Mouse (Mus musculus) embryonic facial prominence, embryonic 11.5 days (tissue): ENCODE results near the gene Igf1r. TPM values are rescaled to one million over a fixed set of nuclear protein-coding genes. Genes with fewer than 3 reads are reported as not detected.

Experiments
- ATAC-seq: fragments of 200-750 bp; cut with Nextera tagmentation; replicated peaks from 2 replicates; pipeline ENCODE4 v1.8.0; 2017; ENCODE audit warnings: low read depth; ENCODE audit not compliant: insufficient number of reproducible peaks, low FRiP score, low TSS enrichment
- DNase-seq: peaks from one replicate; pipeline ENCODE4 v3.0.0-alpha.2; 2015; ENCODE audit warnings: low spot score
- H3K27ac ChIP-seq: fragments of 300-500 bp; sonication (generic); replicated peaks from 2 replicates; pipeline ENCODE4 v1.5.1; 2014; ENCODE audit warnings: mild to moderate bottlenecking, low read depth, low read length, control low read depth
- H3K27me3 ChIP-seq: fragments of 300-500 bp; sonication (generic); 2 replicates; pipeline ENCODE4 v1.6.1; 2014; ENCODE audit warnings: mild to moderate bottlenecking, low read length, moderate library complexity, mixed read lengths; ENCODE audit not compliant: control insufficient read depth, insufficient read depth
- H3K36me3 ChIP-seq: fragments of 300-500 bp; sonication (generic); replicated peaks from 2 replicates; pipeline ENCODE4 v1.6.1; 2014; ENCODE audit warnings: low read depth, mild to moderate bottlenecking, low read length, moderate library complexity, mixed read lengths; ENCODE audit not compliant: control insufficient read depth, insufficient read depth
- H3K4me1 ChIP-seq: fragments of 300-500 bp; sonication (generic); 2 replicates; pipeline ENCODE4 v1.6.1; 2014; ENCODE audit warnings: low read length, mixed read lengths; ENCODE audit not compliant: control insufficient read depth, insufficient read depth
- H3K4me2 ChIP-seq: fragments of 300-500 bp; sonication (generic); 2 replicates; pipeline ENCODE4 v1.6.1; 2014; ENCODE audit warnings: low read depth, mild to moderate bottlenecking, control low read depth, low read length, moderate library complexity
- H3K4me3 ChIP-seq: fragments of 300-500 bp; sonication (generic); 2 replicates; pipeline ENCODE4 v1.5.1; 2014; ENCODE audit warnings: low read depth, low read length, control low read depth
- H3K9ac ChIP-seq: fragments of 300-500 bp; sonication (generic); replicated peaks from 2 replicates; pipeline ENCODE4 v1.6.1; 2014; ENCODE audit warnings: mild to moderate bottlenecking, control low read depth, low read length
- H3K9me3 ChIP-seq: fragments of 300-500 bp; sonication (generic); replicated peaks from 2 replicates; pipeline ENCODE4 v1.6.1; 2016; ENCODE audit warnings: mild to moderate bottlenecking, low read length, inconsistent platforms, mixed read lengths; ENCODE audit not compliant: control insufficient read depth
- WGBS: fragments of 180-500 bp; shearing (Covaris S2); extraction: QIAGEN DNeasy Blood & Tissue Kit; methylation state at CpG from one replicate; pipeline ENCODE4 v1.1.7; 2014; 5-methylcytosine and 5-hydroxymethylcytosine counted together
- polyA plus RNA-seq: library from polyadenylated mRNA; unstranded; fragments of >200 nt; fragmentation: Nextera tagmentation; extraction: Ambion mirVana; gene quantifications from 2 replicates; pipeline ENCODE4 v1.2.1, GENCODE M21; 2014

Gene Igf1r
- polyA plus RNA-seq, 1 experiment from 2014 or later = 19.4 TPM

DNA sequence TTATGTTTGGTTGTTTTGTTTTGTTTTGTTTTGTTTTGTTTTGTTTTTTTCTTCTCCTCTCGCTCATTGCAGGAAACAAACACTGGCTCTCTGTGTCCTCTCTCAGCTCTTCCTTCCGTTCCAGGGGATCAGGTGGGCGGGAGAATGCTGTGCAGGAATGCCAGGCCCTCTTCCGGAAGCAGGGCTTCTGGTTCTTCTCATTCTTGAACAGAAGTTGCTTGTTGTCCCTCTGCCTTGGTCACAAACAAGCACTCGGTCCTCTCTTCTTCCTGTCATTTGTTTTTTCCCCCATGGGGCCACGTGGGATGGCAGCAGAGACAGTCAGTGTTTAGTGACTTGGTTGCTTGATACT is 59.5 kb downstream of the Igf1r start:
- WGBS = 30% methylated on average over 6 of the region's 6 CpGs
- Histone ChIP-seq H3K4me3 (no peak overlapping the region), H3K36me3 (peaks cover 3% of the 10 kb centered on the region; the same call in 1 of the 2 replicates), H3K4me1 (no peaks in the 10 kb centered on the region; the same call in 1 of the 2 replicates), H3K9ac (no peak overlapping the region), H3K9me3 (no peaks in the 10 kb centered on the region), H3K4me2 (no peak overlapping the region), H3K27ac (no peak overlapping the region), H3K27me3 (no peaks in the 10 kb centered on the region)
- no peak for DNase-seq
- ATAC-seq = no peak

DNA sequence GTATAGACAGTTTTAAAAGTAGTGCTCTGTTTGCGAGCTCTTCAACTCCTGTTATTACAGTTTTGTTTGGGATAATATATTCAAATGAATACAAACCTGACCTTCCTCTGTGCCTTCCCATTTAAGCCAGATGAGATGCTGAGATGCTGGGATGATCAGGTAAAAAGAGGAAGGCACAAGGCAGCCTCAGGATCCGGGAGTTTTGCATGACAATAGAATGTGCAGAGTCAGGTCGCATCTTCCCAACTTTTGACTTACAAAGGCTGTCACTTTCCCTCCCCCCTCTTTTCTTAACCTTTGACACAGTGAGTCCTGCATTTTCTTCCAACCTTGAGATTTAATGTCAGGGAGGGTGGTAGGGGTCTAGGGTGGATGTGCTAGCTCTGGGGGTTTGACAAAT is 61.9 kb downstream of the Igf1r start:
- ATAC-seq (no peak), DNase-seq (no peak)
- Histone ChIP-seq H3K4me3 (no peak overlapping the region), H3K36me3 (no peaks in the 10 kb centered on the region; the same call in 1 of the 2 replicates), H3K27me3 (no peaks in the 10 kb centered on the region), H3K4me1 (no peaks in the 10 kb centered on the region; the same call in 1 of the 2 replicates), H3K9ac (no peak overlapping the region), H3K4me2 (no peak overlapping the region), H3K9me3 (no peaks in the 10 kb centered on the region), H3K27ac (no peak overlapping the region)
- 78% methylated on average over 3 of the region's 3 CpGs for WGBS

DNA sequence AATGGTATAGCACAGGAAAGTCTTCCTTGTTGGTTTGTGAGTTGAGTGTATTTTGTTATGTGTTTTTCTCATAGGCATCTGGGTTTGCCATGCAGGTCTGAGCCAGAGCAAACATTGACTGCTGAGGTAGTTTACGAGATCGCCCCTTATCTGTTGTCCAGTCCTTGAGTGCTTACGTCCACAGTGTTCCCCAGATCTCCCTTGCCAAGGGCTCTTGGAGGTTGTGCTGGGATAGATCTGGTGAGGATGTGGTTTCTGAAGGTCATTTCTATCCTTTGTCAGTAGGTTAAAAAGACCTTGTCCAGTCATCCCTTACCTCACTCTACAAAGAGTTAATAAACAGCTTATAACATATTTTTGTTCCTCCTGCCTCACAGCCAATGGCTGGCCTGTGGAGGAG is 62.8 kb downstream of the Igf1r start:
- 96% methylated on average over 3 of the region's 3 CpGs for WGBS
- DNase-seq = no peak

DNA sequence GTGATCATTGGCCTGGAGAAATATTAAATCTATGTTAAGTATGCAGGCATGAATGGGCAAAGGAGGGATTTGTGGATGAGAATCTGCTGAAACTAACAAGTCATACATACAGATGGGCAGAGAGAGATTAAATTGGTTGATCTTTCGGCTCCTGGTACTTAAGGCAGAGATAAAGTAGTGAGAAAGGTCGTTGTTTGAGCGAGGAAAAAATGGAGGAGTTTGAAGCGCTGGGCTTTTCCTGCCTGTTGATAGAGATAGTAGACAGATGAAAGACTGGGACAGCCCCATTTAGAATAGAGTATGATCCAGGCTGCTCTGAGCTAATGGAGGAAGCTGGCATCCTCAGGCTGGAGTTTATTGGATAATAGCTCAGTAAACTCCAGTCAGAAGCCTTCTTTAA is 65.4 kb downstream of the Igf1r start:
- WGBS = 85% methylated on average over 4 of the region's 4 CpGs
- Histone ChIP-seq H3K4me1 (no peaks in the 10 kb centered on the region), H3K27me3 (no peaks in the 10 kb centered on the region), H3K27ac (no peak overlapping the region), H3K36me3 (no peaks in the 10 kb centered on the region; the same call in 1 of the 2 replicates), H3K4me3 (no peak overlapping the region), H3K4me2 (no peak overlapping the region), H3K9ac (no peak overlapping the region), H3K9me3 (no peaks in the 10 kb centered on the region)
- DNase-seq = no peak
- ATAC-seq = no peak

More for the DNA sequence above, 62.8 kb downstream of the Igf1r start:
- H3K27ac ChIP-seq = no peak overlapping the region
- no peaks in the 10 kb centered on the region for H3K4me1 ChIP-seq
- no peaks in the 10 kb centered on the region for H3K9me3 ChIP-seq
- no peaks in the 10 kb centered on the region for H3K27me3 ChIP-seq
- no peak overlapping the region for H3K4me3 ChIP-seq
- no peak overlapping the region for H3K4me2 ChIP-seq
- H3K36me3 ChIP-seq = no peaks in the 10 kb centered on the region; the same call in 1 of the 2 replicates
- no peak for ATAC-seq
- H3K9ac ChIP-seq = no peak overlapping the region

DNA sequence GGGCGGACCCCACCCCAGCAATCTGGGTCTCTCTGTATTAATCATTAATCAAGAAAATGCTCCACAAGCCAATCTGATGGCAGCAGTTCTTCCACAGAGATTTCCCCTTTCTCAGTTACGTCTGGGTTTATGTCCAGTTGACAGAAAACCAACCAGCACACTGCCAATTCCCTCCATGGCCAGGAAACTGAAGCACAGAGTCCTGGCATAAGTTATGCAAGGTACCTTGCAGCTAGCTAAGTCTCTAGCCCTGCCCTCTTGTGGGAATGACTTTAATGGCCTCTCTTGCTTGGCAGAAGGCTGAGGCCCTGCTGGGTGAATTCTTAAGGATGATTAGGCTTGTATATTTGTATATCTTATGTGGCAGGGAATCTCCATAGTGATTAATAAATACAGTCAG is 67.9 kb downstream of the Igf1r start:
- H3K4me3 ChIP-seq = no peak overlapping the region
- DNase-seq (no peak), ATAC-seq (no peak)
- H3K4me2 ChIP-seq = no peak overlapping the region
- H3K27me3 ChIP-seq = no peaks in the 10 kb centered on the region
- no peak overlapping the region for H3K9ac ChIP-seq
- no peaks in the 10 kb centered on the region for H3K4me1 ChIP-seq
- 86% methylated on average over 2 of the region's 2 CpGs for WGBS
- no peaks in the 10 kb centered on the region; the same call in 1 of the 2 replicates for H3K36me3 ChIP-seq
- H3K27ac ChIP-seq = no peak overlapping the region
- H3K9me3 ChIP-seq = no peaks in the 10 kb centered on the region

DNA sequence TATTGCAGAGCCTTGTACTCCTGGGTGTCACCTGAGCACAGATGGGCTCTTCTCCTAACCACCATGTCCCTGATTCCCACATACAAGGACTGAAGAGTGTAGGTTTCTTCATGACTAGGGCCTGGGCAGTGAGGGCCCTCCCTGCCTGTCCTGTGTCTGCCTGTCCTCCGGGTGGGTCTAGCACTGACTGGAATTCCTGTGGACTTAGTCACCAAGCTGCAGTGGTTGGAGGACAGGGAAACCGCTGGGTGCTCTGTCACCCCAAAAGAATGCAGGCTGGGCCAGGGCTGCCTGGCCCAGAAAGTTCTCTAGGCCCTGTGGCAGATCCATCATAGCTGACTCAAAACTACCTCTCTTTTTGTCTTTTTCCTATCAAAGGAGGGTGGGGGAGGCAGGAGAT is 69.1 kb downstream of the Igf1r start:
- 67% methylated on average over 2 of the region's 2 CpGs for WGBS
- Histone ChIP-seq H3K9ac (no peak overlapping the region), H3K27ac (no peak overlapping the region), H3K9me3 (no peaks in the 10 kb centered on the region), H3K4me2 (no peak overlapping the region), H3K4me3 (no peak overlapping the region), H3K36me3 (no peaks in the 10 kb centered on the region; the same call in 1 of the 2 replicates), H3K27me3 (no peaks in the 10 kb centered on the region), H3K4me1 (no peaks in the 10 kb centered on the region)
- no peak for DNase-seq
- ATAC-seq = no peak

DNA sequence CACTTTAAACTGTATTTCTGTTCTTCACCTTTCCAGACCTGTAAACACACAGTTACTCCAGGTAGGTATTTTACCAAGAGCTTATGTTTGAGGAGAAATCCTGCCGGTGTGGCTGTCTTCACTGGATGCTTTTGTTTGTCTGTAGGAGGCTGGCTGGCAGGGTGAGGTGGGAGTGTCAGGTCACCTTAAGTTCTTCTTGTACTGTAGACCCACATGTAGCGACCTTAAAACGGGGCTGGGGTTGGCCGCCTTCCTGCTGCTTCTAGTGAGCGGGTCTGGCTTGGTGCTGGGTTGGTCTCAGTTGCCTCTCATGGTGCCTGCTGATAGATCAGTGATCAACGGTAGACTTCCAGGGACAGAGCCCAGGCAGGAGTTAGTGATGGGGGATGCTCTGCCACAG is 69.6 kb downstream of the Igf1r start:
- 81% methylated on average over 6 of the region's 6 CpGs for WGBS
- no peak overlapping the region for H3K27ac ChIP-seq
- no peaks in the 10 kb centered on the region; the same call in 1 of the 2 replicates for H3K36me3 ChIP-seq
- H3K27me3 ChIP-seq = no peaks in the 10 kb centered on the region
- no peaks in the 10 kb centered on the region for H3K9me3 ChIP-seq
- no peak overlapping the region for H3K4me3 ChIP-seq
- ATAC-seq (no peak), DNase-seq (no peak)
- no peak overlapping the region for H3K9ac ChIP-seq
- no peaks in the 10 kb centered on the region for H3K4me1 ChIP-seq
- H3K4me2 ChIP-seq = no peak overlapping the region

DNA sequence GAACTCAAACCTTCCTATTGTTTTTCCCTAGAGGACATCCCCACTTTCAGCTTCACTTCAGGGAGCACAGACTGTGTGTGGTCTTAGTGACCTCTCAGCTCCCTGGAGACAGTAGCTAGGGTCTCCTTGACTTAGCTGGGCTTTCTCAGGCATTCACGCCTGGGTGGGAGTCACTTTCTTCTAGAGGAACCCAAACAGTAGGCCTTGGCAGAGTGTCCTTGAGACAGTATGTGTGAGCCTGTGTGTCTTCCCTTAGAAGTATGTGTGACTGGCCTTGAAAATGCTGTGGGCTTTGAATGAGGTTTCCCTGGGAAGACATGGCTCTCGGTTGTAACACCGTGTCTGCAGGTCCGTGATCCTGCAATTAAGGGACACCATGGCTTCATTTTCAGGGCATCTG is 71.3 kb downstream of the Igf1r start:
- no peak overlapping the region for H3K4me2 ChIP-seq
- no peak for ATAC-seq
- no peaks in the 10 kb centered on the region; the same call in 1 of the 2 replicates for H3K36me3 ChIP-seq
- no peak overlapping the region for H3K27ac ChIP-seq
- WGBS = 85% methylated on average over 4 of the region's 4 CpGs
- H3K4me1 ChIP-seq = no peaks in the 10 kb centered on the region
- H3K27me3 ChIP-seq = no peaks in the 10 kb centered on the region
- no peaks in the 10 kb centered on the region for H3K9me3 ChIP-seq
- no peak overlapping the region for H3K9ac ChIP-seq
- DNase-seq = no peak
- H3K4me3 ChIP-seq = no peak overlapping the region
